Mouse (Mus musculus): ENCODE measurements around the gene Spock1. TPM values are rescaled to one million over a fixed set of nuclear protein-coding genes. Genes with fewer than 3 reads are reported as not detected.

Gene Spock1
- polyA plus RNA-seq, 1 experiment from 2014 or later = 31.2 TPM

DNA sequence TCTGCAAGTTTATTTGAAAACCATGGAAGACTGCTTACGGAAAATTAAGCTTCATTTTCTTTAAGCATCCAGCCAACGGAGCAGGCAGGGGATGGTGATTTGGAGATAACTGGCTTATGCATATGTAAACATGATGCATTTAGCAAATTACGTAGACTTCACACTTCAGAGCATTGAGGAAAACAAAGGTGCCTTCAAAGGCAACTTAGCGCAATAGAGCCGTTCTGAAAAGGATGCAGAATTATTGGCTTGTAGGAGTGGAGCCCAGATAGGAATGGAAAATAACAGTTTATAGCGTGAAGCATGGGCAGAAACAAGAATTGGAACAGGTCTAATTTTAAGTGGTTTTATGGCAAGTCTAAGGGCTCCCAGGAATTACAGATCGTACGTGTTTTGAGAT is 448.2 kb downstream of the Spock1 start:
- Histone ChIP-seq H3K9ac (ENCODE audit: low read length) (no peak overlapping the region), H3K27me3 (replicated peaks; ENCODE audit: control insufficient read depth, insufficient read depth, low read length) (no peaks in the 10 kb centered on the region), H3K4me1 (ENCODE audit: control insufficient read depth, insufficient read depth, low read length) (no peaks in the 10 kb centered on the region), H3K9me3 (replicated peaks; ENCODE audit: control insufficient read depth, low read length) (no peaks in the 10 kb centered on the region), H3K4me2 (ENCODE audit: low read length) (no peak overlapping the region), H3K27ac (ENCODE audit: low read depth, low read length) (no peak overlapping the region), H3K4me3 (ENCODE audit: low read depth, low read length) (no peak overlapping the region), H3K36me3 (ENCODE audit: control insufficient read depth, insufficient read depth, low read length) (no peaks in the 10 kb centered on the region)
- ATAC-seq = no peak
- WGBS = 62% methylated on average over 8 of the region's 8 CpGs
- no peak for DNase-seq (ENCODE audit: low spot score)

DNA sequence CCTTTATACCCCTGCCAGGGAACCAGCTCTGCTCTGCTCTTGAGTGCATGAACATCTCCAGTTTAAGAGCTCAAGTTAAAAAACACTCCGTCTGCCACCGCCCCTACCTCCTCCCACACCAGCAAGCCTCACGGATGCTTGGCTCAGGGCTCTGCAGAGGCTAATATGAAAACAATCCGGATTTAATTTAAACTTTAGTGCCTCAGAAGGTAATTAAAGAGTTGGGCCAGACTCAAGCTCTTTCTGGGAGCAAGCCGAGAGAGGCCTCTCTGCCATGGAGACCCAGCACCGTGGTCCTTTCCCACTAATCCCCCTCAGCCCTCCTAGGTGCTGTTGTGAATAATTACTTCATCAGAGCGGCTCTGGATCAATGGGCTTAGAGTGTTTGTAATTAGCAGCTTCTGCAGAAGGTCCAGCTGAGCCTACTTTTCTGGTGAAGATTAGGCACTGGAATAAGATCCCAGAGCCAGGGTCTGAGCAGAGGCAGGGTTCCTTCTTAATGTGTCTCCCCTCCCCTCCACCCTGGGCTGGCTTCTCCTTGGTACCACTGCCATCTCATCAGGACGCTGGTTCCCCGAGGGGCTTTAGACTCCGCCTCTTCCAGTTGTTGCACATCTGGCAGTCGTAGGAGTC is 457.8 kb downstream of the Spock1 start:
- Histone ChIP-seq H3K36me3 (ENCODE audit: control insufficient read depth, insufficient read depth, low read length) (no peaks in the 10 kb centered on the region), H3K4me1 (ENCODE audit: control insufficient read depth, insufficient read depth, low read length) (peaks cover 14% of the 10 kb centered on the region), H3K9me3 (replicated peaks; ENCODE audit: control insufficient read depth, low read length) (no peaks in the 10 kb centered on the region), H3K27ac (ENCODE audit: low read depth, low read length) (no peak overlapping the region), H3K4me3 (ENCODE audit: low read depth, low read length) (no peak overlapping the region), H3K4me2 (ENCODE audit: low read length) (no peak overlapping the region), H3K9ac (ENCODE audit: low read length) (no peak overlapping the region), H3K27me3 (replicated peaks; ENCODE audit: control insufficient read depth, insufficient read depth, low read length) (0 out of 2 replicates have a peak, but pooled peaks cover 7% of the 10 kb centered on the region)
- WGBS = 3% methylated on average over 11 of the region's 11 CpGs
- peak; percentile 81 for DNase-seq (ENCODE audit: low spot score)
- peak; percentile 87 for ATAC-seq

DNA sequence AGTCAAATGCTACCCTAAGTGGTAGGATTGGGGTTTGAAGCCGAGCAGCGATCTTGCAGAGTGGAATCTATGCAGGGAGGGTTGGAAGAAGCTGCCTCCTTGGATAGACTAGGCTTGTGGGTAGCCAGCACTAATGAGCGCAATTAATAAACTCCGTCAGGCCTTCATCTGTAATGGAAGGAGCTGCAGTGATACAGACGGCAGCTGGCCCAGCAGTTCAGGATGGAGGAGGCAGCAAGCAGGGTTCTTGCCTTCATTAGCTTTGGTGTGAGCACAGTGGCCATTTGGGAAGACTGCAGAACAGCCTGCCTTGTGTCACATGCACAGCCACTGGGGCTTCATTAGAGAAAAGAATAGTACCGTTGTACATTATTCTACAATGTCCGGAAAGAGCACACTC is 459.2 kb downstream of the Spock1 start:
- 40% methylated on average over 7 of the region's 7 CpGs for WGBS
- H3K4me1 ChIP-seq (ENCODE audit: control insufficient read depth, insufficient read depth, low read length) = peaks cover 14% of the 10 kb centered on the region
- H3K4me3 ChIP-seq (ENCODE audit: low read depth, low read length) = no peak overlapping the region
- H3K27me3 ChIP-seq (replicated peaks; ENCODE audit: control insufficient read depth, insufficient read depth, low read length) = 0 out of 2 replicates have a peak, but pooled peaks cover 7% of the 10 kb centered on the region
- DNase-seq (ENCODE audit: low spot score) = peak; percentile 45
- no peak overlapping the region for H3K9ac ChIP-seq (ENCODE audit: low read length)
- H3K27ac ChIP-seq (ENCODE audit: low read depth, low read length) = no peak overlapping the region
- H3K9me3 ChIP-seq (replicated peaks; ENCODE audit: control insufficient read depth, low read length) = no peaks in the 10 kb centered on the region
- H3K36me3 ChIP-seq (ENCODE audit: control insufficient read depth, insufficient read depth, low read length) = no peaks in the 10 kb centered on the region
- H3K4me2 ChIP-seq (ENCODE audit: low read length) = no peak overlapping the region
- peak; percentile 34; the same call in 1 of the 2 replicates for ATAC-seq

- DNase-seq (ENCODE audit: low spot score) = no peak
- Histone ChIP-seq H3K27ac (ENCODE audit: low read depth, low read length) (no peak overlapping the region), H3K4me2 (ENCODE audit: low read length) (no peak overlapping the region), H3K4me1 (ENCODE audit: control insufficient read depth, insufficient read depth, low read length) (peaks cover 6% of the 10 kb centered on the region; the same call in 1 of the 2 replicates), H3K4me3 (ENCODE audit: low read depth, low read length) (no peak overlapping the region), H3K36me3 (ENCODE audit: control insufficient read depth, insufficient read depth, low read length) (no peaks in the 10 kb centered on the region), H3K9me3 (replicated peaks; ENCODE audit: control insufficient read depth, low read length) (no peaks in the 10 kb centered on the region), H3K9ac (ENCODE audit: low read length) (no peak overlapping the region), H3K27me3 (replicated peaks; ENCODE audit: control insufficient read depth, insufficient read depth, low read length) (0 out of 2 replicates have a peak, but pooled peaks cover 7% of the 10 kb centered on the region)
- WGBS = 79% methylated on average over 3 of the region's 3 CpGs
- no peak for ATAC-seq
These were observed 463.2 kb downstream of the Spock1 start for GRCm38 (mm10) chr13:57444977-57445376.

DNA sequence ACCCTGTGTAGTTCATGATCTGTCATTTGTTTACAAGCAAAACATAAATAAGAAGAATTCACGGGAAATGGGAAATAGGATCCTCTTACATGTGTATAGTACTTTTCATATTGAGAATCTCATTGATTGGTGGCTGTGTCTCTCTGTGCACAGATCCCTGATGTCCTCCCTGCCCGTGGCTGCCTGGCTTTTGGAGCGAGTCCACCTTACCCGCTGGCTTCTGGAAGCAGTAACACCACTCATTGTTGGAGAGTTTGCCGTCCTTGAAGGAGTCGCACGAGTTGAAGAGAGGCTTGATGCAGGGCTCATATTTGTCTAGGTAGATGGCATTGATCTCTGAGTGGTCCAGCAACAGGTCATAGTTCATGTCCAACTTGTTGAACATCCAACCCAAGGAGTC is 468.0 kb downstream of the Spock1 start:
- Histone ChIP-seq H3K27ac (ENCODE audit: low read depth, low read length) (no peak overlapping the region), H3K4me3 (ENCODE audit: low read depth, low read length) (no peak overlapping the region), H3K4me1 (ENCODE audit: control insufficient read depth, insufficient read depth, low read length) (no peaks in the 10 kb centered on the region), H3K9me3 (replicated peaks; ENCODE audit: control insufficient read depth, low read length) (no peaks in the 10 kb centered on the region), H3K4me2 (ENCODE audit: low read length) (no peak overlapping the region), H3K9ac (ENCODE audit: low read length) (no peak overlapping the region), H3K36me3 (ENCODE audit: control insufficient read depth, insufficient read depth, low read length) (no peaks in the 10 kb centered on the region), H3K27me3 (replicated peaks; ENCODE audit: control insufficient read depth, insufficient read depth, low read length) (no peaks in the 10 kb centered on the region)
- ATAC-seq (no peak), DNase-seq (ENCODE audit: low spot score) (no peak)
- whole genome bisulfite sequencing = 92% methylated on average over 7 of the region's 7 CpGs

GRCm38 (mm10) chr13:57435726-57436220 is 472.4 kb downstream of the Spock1 start:
- 77% methylated on average over 10 of the region's 10 CpGs for WGBS

GRCm38 (mm10) chr13:57433848-57434247 is 474.3 kb downstream of the Spock1 start:
- H3K4me3 ChIP-seq (ENCODE audit: low read depth, low read length) = no peak overlapping the region
- WGBS = 93% methylated on average over 4 of the region's 4 CpGs
- H3K9me3 ChIP-seq (replicated peaks; ENCODE audit: control insufficient read depth, low read length) = no peaks in the 10 kb centered on the region
- DNase-seq (ENCODE audit: low spot score) (no peak), ATAC-seq (no peak)
- no peak overlapping the region for H3K9ac ChIP-seq (ENCODE audit: low read length)
- no peak overlapping the region for H3K27ac ChIP-seq (ENCODE audit: low read depth, low read length)
- no peaks in the 10 kb centered on the region for H3K4me1 ChIP-seq (ENCODE audit: control insufficient read depth, insufficient read depth, low read length)
- no peaks in the 10 kb centered on the region for H3K27me3 ChIP-seq (replicated peaks; ENCODE audit: control insufficient read depth, insufficient read depth, low read length)
- H3K4me2 ChIP-seq (ENCODE audit: low read length) = no peak overlapping the region
- H3K36me3 ChIP-seq (ENCODE audit: control insufficient read depth, insufficient read depth, low read length) = no peaks in the 10 kb centered on the region

More at GRCm38 (mm10) chr13:57435726-57436220, 472.4 kb downstream of the Spock1 start:
- H3K4me3 ChIP-seq (ENCODE audit: low read depth, low read length) = no peak overlapping the region
- H3K36me3 ChIP-seq (ENCODE audit: control insufficient read depth, insufficient read depth, low read length) = no peaks in the 10 kb centered on the region
- no peak overlapping the region for H3K9ac ChIP-seq (ENCODE audit: low read length)
- H3K27me3 ChIP-seq (replicated peaks; ENCODE audit: control insufficient read depth, insufficient read depth, low read length) = no peaks in the 10 kb centered on the region
- H3K4me1 ChIP-seq (ENCODE audit: control insufficient read depth, insufficient read depth, low read length) = no peaks in the 10 kb centered on the region
- ATAC-seq (no peak), DNase-seq (ENCODE audit: low spot score) (no peak)
- H3K4me2 ChIP-seq (ENCODE audit: low read length) = no peak overlapping the region
- H3K27ac ChIP-seq (ENCODE audit: low read depth, low read length) = no peak overlapping the region
- no peaks in the 10 kb centered on the region for H3K9me3 ChIP-seq (replicated peaks; ENCODE audit: control insufficient read depth, low read length)

GRCm38 (mm10) chr13:57431815-57432214 is 476.3 kb downstream of the Spock1 start:
- no peak overlapping the region for H3K9ac ChIP-seq (ENCODE audit: low read length)
- H3K4me3 ChIP-seq (ENCODE audit: low read depth, low read length) = no peak overlapping the region
- no peaks in the 10 kb centered on the region for H3K4me1 ChIP-seq (ENCODE audit: control insufficient read depth, insufficient read depth, low read length)
- 85% methylated on average over 4 of the region's 4 CpGs for WGBS
- H3K27me3 ChIP-seq (replicated peaks; ENCODE audit: control insufficient read depth, insufficient read depth, low read length) = no peaks in the 10 kb centered on the region
- ATAC-seq (no peak), DNase-seq (ENCODE audit: low spot score) (no peak)
- no peaks in the 10 kb centered on the region for H3K9me3 ChIP-seq (replicated peaks; ENCODE audit: control insufficient read depth, low read length)
- H3K4me2 ChIP-seq (ENCODE audit: low read length) = no peak overlapping the region
- no peak overlapping the region for H3K27ac ChIP-seq (ENCODE audit: low read depth, low read length)
- H3K36me3 ChIP-seq (ENCODE audit: control insufficient read depth, insufficient read depth, low read length) = no peaks in the 10 kb centered on the region

DNA sequence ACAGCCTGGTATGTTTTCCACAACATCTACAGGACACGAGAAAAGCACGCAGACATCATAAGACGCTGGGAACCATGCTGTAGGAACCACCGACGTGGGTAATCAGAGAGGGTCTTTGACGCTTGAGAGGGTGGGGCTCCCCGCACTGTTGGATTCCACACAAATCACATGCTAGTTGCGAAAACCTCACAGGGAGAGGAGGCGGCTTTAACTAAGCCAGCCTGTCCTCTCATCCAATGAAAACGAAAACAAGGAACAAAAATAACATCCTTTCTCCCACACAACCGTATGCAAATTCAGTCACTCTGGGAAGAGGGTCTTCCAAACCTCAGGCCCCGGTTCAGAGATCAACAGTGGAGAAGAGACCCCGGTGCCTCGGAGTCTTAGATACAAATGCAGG is 479.3 kb downstream of the Spock1 start:
- Histone ChIP-seq H3K4me2 (ENCODE audit: low read length) (no peak overlapping the region), H3K4me3 (ENCODE audit: low read depth, low read length) (no peak overlapping the region), H3K36me3 (ENCODE audit: control insufficient read depth, insufficient read depth, low read length) (no peaks in the 10 kb centered on the region), H3K27ac (ENCODE audit: low read depth, low read length) (no peak overlapping the region), H3K9ac (ENCODE audit: low read length) (no peak overlapping the region), H3K4me1 (ENCODE audit: control insufficient read depth, insufficient read depth, low read length) (no peaks in the 10 kb centered on the region), H3K9me3 (replicated peaks; ENCODE audit: control insufficient read depth, low read length) (no peaks in the 10 kb centered on the region), H3K27me3 (replicated peaks; ENCODE audit: control insufficient read depth, insufficient read depth, low read length) (no peaks in the 10 kb centered on the region)
- no peak for DNase-seq (ENCODE audit: low spot score)
- 78% methylated on average over 14 of the region's 14 CpGs for WGBS
- ATAC-seq = no peak

Data from forebrain, embryonic 14.5 days (tissue).